In genomic region chr4:65672294-65672693, GRCm38 (mm10) we compare ENCODE assay signal across 20 mouse cellular contexts.
DNase-seq lines count a peak whose midpoint lies in the region; ATAC-seq lines count a peak whose summit lies in the region.
"Had no signal": no experiment of that assay in that cellular context is flagged by ENCODE, and none has a peak within 500 bp of the region (broad histone marks: within the 10 kb centered on the region; RNA-seq: fewer than 3 reads in every experiment).

No protein-coding gene starts in this region.

- H3K4me2 ChIP-seq in heart, embryonic 15.5 days, result no peak overlapping the region
- H3K4me2 ChIP-seq in kidney, embryonic 16.5 days (replicated peaks; ENCODE audit: low read depth, low read length), result no peak overlapping the region
- no peak overlapping the region for H3K4me2 ChIP-seq in intestine, embryonic 16.5 days (ENCODE audit: low read depth, low read length)
- H3K4me2 ChIP-seq: forebrain, embryonic 15.5 days; liver, embryonic 11.5 days; midbrain, embryonic 13.5 days had no signal

- H3K4me3 ChIP-seq in heart, embryonic 15.5 days, result no peak overlapping the region
- H3K4me3 ChIP-seq in kidney, embryonic 16.5 days (ENCODE audit: low read length), result no peak overlapping the region
- no peak overlapping the region for H3K4me3 ChIP-seq in intestine, embryonic 16.5 days (ENCODE audit: low read length)
- H3K4me3 ChIP-seq: forebrain, embryonic 15.5 days; midbrain, embryonic 13.5 days; myocyte had no signal

- peak overlapping the region; percentile 56; the same call in 1 of the 2 replicates for H3K27ac ChIP-seq in heart, embryonic 15.5 days
- no peak overlapping the region for H3K27ac ChIP-seq in kidney, embryonic 16.5 days (ENCODE audit: low read length)
- H3K27ac ChIP-seq in intestine, embryonic 16.5 days (ENCODE audit: low read length), result no peak overlapping the region
- H3K27ac ChIP-seq: forebrain, embryonic 15.5 days; midbrain, embryonic 13.5 days had no signal

- H3K4me1 ChIP-seq in heart, embryonic 15.5 days (replicated peaks), result peaks cover 12% of the 10 kb centered on the region
- H3K4me1 ChIP-seq in kidney, embryonic 16.5 days (ENCODE audit: insufficient read depth, low read length), result no peaks in the 10 kb centered on the region
- H3K4me1 ChIP-seq in intestine, embryonic 16.5 days (ENCODE audit: control insufficient read depth, insufficient read depth, low read length), result no peaks in the 10 kb centered on the region

- intact Hi-C loops in heart, postnatal 14 days (cut with DNase I), result no loop called here
- intact Hi-C loops in left cerebral cortex, postnatal 25 days (cut with DNase I), result no loop called here

- DNase-seq in heart, postnatal 14 days, result no peak
- DNase-seq in kidney, postnatal 4 days, result peak; percentile 4 to 5
- peak; percentile 1 for DNase-seq in lung, postnatal 25 days (ENCODE audit: low spot score)
- DNase-seq in testis, postnatal 14 days (ENCODE audit: low spot score), result no peak
- no peak for DNase-seq in left cerebral cortex, postnatal 25 days (ENCODE audit: low spot score in 2 of 2)
- DNase-seq: adrenal gland, adult 8-10 months; B cell, adult 2 months; cerebellum, adult 11 months; cerebellum, postnatal 36 days; heart, postnatal 4 days; kidney, postnatal 14 days; retina, postnatal 1 day; thymus, postnatal 25 days had no signal

- ATAC-seq in heart, embryonic 15.5 days (replicated peaks; ENCODE audit: insufficient number of reproducible peaks, insufficient read depth, low FRiP score, low read depth), result no peak
- ATAC-seq in kidney, embryonic 16.5 days (ENCODE audit: low FRiP score, low TSS enrichment), result no peak
- 0 out of 2 replicates have a peak, but pooled peaks have one; percentile 26 for ATAC-seq in intestine, embryonic 16.5 days
- ATAC-seq: forebrain, embryonic 15.5 days; midbrain, embryonic 13.5 days had no signal

- no peaks in the 10 kb centered on the region for H3K36me3 ChIP-seq in heart, embryonic 15.5 days
- H3K36me3 ChIP-seq in kidney, embryonic 16.5 days (ENCODE audit: insufficient read depth, low read length), result no peaks in the 10 kb centered on the region
- no peaks in the 10 kb centered on the region for H3K36me3 ChIP-seq in intestine, embryonic 16.5 days (ENCODE audit: control insufficient read depth, insufficient read depth, low read length)
- H3K36me3 ChIP-seq: forebrain, embryonic 15.5 days; midbrain, embryonic 13.5 days had no signal

- no peak overlapping the region for H3K9ac ChIP-seq in heart, embryonic 15.5 days
- H3K9ac ChIP-seq in kidney, embryonic 16.5 days (replicated peaks; ENCODE audit: low read length), result no peak overlapping the region
- no peak overlapping the region for H3K9ac ChIP-seq in intestine, embryonic 16.5 days (ENCODE audit: low read depth, low read length)
- H3K9ac ChIP-seq: forebrain, embryonic 15.5 days; midbrain, embryonic 13.5 days had no signal

- no peaks in the 10 kb centered on the region for H3K27me3 ChIP-seq in heart, embryonic 15.5 days
- H3K27me3 ChIP-seq in kidney, embryonic 16.5 days (ENCODE audit: insufficient read depth, low read length), result no peaks in the 10 kb centered on the region
- no peaks in the 10 kb centered on the region for H3K27me3 ChIP-seq in intestine, embryonic 16.5 days (replicated peaks; ENCODE audit: control insufficient read depth, insufficient read depth, low read length)
- H3K27me3 ChIP-seq: midbrain, embryonic 13.5 days had no signal

- no peaks in the 10 kb centered on the region for H3K9me3 ChIP-seq in heart, embryonic 15.5 days (replicated peaks)
- H3K9me3 ChIP-seq in kidney, embryonic 16.5 days (ENCODE audit: low read length), result no peaks in the 10 kb centered on the region
- H3K9me3 ChIP-seq in intestine, embryonic 16.5 days (ENCODE audit: control insufficient read depth, low read length), result no peaks in the 10 kb centered on the region
- H3K9me3 ChIP-seq: forebrain, embryonic 15.5 days; midbrain, embryonic 13.5 days had no signal

- WGBS in heart, embryonic 15.5 days, result 29% methylated on average over 2 of the region's 2 CpGs
- 57% methylated on average over 2 of the region's 2 CpGs for WGBS in kidney, embryonic 16.5 days
- 42% methylated on average over 2 of the region's 2 CpGs for WGBS in intestine, embryonic 16.5 days

Comparison
In these comparisons a context has a peak if more than half of its experiments do, and no peak if none do; other contexts are left out.
1. DNase-seq: peak in kidney, postnatal 4 days (2 of 2) and lung, postnatal 25 days (single experiment); none in heart, postnatal 14 days (0 of 2), testis, postnatal 14 days (single experiment) and left cerebral cortex, postnatal 25 days (0 of 2).